Mouse (Mus musculus): ENCODE results near the gene Tbx20.

Tbx20 gene

GRCm38 (mm10) chr9:24774160-24774969, at the start of gene Tbx20:
Gene Tbx20 (minus strand): TSS chr9:24774303.
- DNase-seq (ENCODE audit: low spot score in 2 of 2): no peak

GRCm38 (mm10) chr9:24818511-24818910, 44.4 kb upstream of the Tbx20 start:
- no peak for DNase-seq (ENCODE audit: low spot score in 2 of 2)

- DNase-seq (ENCODE audit: low spot score in 2 of 2): no peak
Observed at GRCm38 (mm10) chr9:24812461-24812860, 38.4 kb upstream of the Tbx20 start.

GRCm38 (mm10) chr9:24792110-24792509, 18.0 kb upstream of the Tbx20 start:
- DNase-seq (ENCODE audit: low spot score in 2 of 2): no peak

GRCm38 (mm10) chr9:24789396-24789795, 15.3 kb upstream of the Tbx20 start:
- DNase-seq (ENCODE audit: low spot score in 2 of 2): no peak

GRCm38 (mm10) chr9:24782338-24782737, 8.2 kb upstream of the Tbx20 start:
- DNase-seq (ENCODE audit: low spot score in 2 of 2): no peak

GRCm38 (mm10) chr9:24780929-24781441, 6.9 kb upstream of the Tbx20 start:
- no peak for DNase-seq (ENCODE audit: low spot score in 2 of 2)

GRCm38 (mm10) chr9:24780391-24780928, 6.4 kb upstream of the Tbx20 start:
- DNase-seq (ENCODE audit: low spot score in 2 of 2): no peak

GRCm38 (mm10) chr9:24779975-24780374, 5.9 kb upstream of the Tbx20 start:
- no peak for DNase-seq (ENCODE audit: low spot score in 2 of 2)

- no peak for DNase-seq (ENCODE audit: low spot score in 2 of 2)
Observed at GRCm38 (mm10) chr9:24778571-24778970, 4.5 kb upstream of the Tbx20 start.

GRCm38 (mm10) chr9:24777961-24778360, 3.9 kb upstream of the Tbx20 start:
- no peak for DNase-seq (ENCODE audit: low spot score in 2 of 2)

GRCm38 (mm10) chr9:24777176-24777895, 3.2 kb upstream of the Tbx20 start:
- no peak for DNase-seq (ENCODE audit: low spot score in 2 of 2)

GRCm38 (mm10) chr9:24776487-24776886, 2.4 kb upstream of the Tbx20 start:
- DNase-seq (ENCODE audit: low spot score in 2 of 2): no peak

GRCm38 (mm10) chr9:24775567-24775966, 1.5 kb upstream of the Tbx20 start:
- DNase-seq (ENCODE audit: low spot score in 2 of 2): no peak

GRCm38 (mm10) chr9:24775001-24775400, 898 bp upstream of the Tbx20 start:
- DNase-seq (ENCODE audit: low spot score in 2 of 2): no peak

- no peak for DNase-seq (ENCODE audit: low spot score in 2 of 2)
Observed at GRCm38 (mm10) chr9:24773669-24774068, 434 bp downstream of the Tbx20 start.

GRCm38 (mm10) chr9:24773171-24773570, 932 bp downstream of the Tbx20 start:
- no peak for DNase-seq (ENCODE audit: low spot score in 2 of 2)

GRCm38 (mm10) chr9:24772431-24773120, 1.5 kb downstream of the Tbx20 start:
- no peak for DNase-seq (ENCODE audit: low spot score in 2 of 2)

GRCm38 (mm10) chr9:24771713-24772112, 2.4 kb downstream of the Tbx20 start:
- DNase-seq (ENCODE audit: low spot score in 2 of 2): no peak

GRCm38 (mm10) chr9:24770941-24771405, 3.1 kb downstream of the Tbx20 start:
- no peak for DNase-seq (ENCODE audit: low spot score in 2 of 2)

- DNase-seq (ENCODE audit: low spot score in 2 of 2): no peak
Observed at GRCm38 (mm10) chr9:24770149-24770940, 3.8 kb downstream of the Tbx20 start.
